Mouse (Mus musculus): Measurements from ENCODE around the gene Zfp207.

GRCm38 (mm10) chr11:80410377-80410776 lies 27.3 kb downstream of the Zfp207 start:
- TF ChIP-seq POLR2A (IDR thresholded peaks at IDR 0.05; ENCODE audit: borderline replicate concordance, extremely low read depth, insufficient read depth, insufficient read length, poor library complexity, severe bottlenecking) (no peak), CTCF (IDR thresholded peaks at IDR 0.05; ENCODE audit: borderline replicate concordance, extremely low read depth, insufficient read depth, insufficient read length) (no peak)
